Mouse (Mus musculus): ENCODE data around the gene Mapk9.
A peak's percentile ranks its signal among the peaks of the same experiment; 100 is the strongest.

Gene Mapk9

DNA sequence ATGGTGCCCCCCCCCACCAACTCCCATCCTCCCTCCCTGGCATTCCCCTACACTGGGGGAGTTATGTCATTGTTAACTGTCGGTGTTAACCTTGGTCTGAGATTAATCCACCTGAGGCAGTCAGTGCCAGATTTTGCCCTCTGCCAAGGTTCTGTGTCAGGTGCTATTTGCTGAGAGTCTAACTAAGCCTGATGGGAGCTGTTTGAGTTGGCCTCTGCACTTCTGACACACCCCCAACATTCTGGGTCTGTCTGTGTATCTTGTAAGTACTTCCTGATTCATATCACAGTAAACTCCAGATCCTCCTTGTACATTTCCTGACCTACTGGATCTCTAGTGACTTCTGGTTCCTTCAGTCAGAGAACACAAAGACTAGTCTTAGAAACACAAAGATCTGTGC, 5.9 kb upstream of the Mapk9 start:
- DNase-seq (ENCODE audit: low read depth, low spot score) = no peak

DNA sequence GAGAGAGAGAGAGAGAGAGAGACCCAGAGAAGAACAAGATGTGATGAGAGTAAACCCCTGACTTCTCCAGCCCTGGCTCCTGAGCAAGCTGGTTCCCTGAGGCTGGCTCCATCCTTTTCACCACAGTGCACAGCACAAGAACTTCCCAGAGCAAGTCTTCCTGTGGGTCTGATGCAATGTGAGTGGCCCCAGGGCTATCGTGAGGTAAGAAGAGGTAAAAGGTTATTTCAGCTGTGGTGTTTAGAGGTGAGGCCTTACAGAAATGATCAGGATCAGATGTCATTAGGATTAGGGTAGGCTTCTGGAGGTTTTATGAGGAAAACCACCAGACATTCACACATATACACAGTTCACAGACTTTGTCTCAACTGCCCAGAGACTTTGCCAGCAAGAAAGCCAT, 4.7 kb upstream of the Mapk9 start:
- no peak for DNase-seq (ENCODE audit: low read depth, low spot score)

DNA sequence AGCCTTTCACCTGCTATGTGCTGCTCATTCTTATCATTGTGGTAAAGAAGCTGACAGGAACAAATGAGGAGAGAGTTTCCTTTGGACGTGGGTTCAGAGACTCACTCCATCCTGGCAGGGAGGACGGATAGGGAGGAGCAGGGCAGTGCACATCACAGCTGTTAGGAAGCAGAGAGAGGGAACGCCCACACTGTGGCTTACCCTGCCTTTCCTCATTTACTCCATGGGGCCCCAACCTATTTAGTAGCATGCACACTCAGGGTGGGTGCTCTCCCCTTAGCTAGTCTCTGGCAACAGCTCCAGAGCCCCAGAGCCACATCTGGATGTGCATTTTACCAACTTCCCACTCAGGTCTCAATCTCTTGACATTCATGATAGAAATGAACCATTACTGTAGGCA, 3.8 kb upstream of the Mapk9 start:
- no peak for DNase-seq (ENCODE audit: low read depth, low spot score)

DNA sequence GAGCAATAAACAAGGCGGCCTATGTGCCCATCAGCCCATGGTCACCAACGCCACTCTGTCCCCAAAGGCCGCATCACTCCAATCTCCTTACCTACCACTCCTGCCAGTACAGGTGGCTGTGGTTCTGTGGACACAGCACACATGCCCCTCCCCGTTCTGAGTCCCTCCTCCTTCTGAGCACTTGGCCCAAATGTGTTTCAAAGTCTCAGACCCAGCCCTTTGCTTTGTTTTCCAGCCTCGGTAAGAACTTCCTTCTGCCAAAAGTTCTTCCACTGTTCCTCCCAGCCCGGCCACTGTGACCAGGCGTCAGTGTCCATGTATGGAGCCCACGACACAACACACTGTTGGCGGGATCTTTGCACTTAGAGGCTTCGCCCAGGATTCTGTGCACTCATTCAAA, 2.2 kb upstream of the Mapk9 start:
- DNase-seq (ENCODE audit: low read depth, low spot score) = no peak

DNA sequence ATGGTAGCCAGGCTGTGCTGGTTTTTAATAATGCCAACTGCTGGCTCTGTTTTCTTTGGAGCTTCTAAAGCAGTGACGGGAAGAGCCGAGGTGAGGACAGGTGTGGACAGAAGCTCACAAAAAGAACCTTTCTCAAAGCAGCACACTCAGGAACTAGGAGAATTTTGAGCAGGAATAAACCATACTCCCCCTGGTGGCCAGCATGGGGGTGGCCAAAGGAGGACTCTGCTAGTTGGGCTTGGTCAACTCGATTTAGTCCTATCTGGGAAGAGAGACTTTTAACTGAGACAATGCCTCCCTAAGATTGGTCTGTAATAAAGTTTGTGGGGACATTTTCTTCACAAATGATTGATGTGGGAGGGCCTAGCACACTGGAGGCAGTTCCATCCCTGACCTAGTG, 1.6 kb upstream of the Mapk9 start:
- peak; percentile 44 for DNase-seq (ENCODE audit: low read depth, low spot score)

DNA sequence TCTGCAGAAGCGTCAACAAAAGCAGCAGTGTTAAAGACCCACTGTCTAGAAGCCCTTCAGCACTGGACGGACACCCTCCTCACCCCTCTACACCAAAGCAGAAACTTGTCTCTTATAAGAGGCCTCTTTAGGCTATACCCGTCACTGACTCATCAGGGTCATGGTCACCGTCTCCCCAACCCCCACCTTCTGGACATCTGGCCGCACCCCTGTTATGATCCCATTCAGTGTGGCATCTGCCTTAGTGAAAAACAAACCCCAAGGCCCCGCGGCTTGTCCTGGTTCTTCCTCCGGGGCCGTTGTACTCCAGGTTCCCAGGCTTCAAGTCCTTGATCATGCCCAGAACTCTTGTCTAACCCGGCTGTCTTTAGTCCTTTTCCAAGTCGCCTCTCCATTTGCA, 593 bp upstream of the Mapk9 start:
- no peak for DNase-seq (ENCODE audit: low read depth, low spot score)

DNA sequence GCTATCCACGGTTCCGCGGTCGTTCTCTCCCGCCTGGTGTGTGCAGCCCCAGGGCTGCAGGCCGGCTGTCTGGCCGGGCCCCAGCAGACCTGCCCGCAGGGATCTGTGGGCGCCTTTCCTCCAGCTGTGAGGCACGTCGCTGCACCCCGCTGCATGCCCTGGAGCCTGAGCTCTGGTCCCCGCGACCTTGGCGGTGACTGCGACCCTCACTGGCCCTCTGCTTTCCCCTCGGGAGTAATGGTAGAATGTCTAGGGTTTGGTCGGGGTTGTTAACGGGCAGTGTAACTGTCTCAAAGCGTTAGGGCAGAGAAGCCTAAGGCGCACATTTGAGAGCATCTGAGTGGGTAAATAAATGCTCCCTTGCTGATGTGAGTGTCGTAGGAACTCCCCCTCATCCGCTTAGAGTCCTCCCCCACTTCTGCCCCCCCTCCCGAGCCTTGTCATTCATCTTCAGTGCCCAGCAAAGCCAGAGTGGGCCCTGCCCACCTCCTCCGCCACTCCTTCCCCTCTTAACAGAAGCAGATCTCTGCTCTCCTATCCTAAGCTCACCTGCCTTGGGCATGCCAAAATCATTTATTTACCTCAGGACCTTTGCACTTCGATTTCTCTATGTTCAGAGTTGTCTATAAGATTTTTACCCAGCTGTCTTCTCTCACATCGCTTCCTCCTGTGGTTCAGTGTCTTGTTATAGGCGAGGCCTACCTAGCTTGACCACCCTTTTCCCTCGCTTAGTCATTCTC, 690 bp downstream of the Mapk9 start:
- peak; percentile 26 for DNase-seq (ENCODE audit: low read depth, low spot score)

DNA sequence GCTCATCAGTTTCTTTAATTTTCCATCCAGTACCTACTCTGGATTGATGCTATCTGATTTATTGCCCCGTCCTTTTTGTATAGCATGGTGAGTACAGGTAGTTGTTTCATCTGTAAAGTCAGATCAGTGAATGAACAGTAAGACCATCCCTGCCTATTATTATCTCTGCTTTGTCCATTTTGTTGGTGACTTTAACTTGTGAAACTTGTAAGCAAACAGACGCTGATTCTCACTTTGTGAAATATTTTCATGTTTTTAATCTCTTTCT, 1.2 kb downstream of the Mapk9 start:
- no peak for DNase-seq (ENCODE audit: low read depth, low spot score)

DNA sequence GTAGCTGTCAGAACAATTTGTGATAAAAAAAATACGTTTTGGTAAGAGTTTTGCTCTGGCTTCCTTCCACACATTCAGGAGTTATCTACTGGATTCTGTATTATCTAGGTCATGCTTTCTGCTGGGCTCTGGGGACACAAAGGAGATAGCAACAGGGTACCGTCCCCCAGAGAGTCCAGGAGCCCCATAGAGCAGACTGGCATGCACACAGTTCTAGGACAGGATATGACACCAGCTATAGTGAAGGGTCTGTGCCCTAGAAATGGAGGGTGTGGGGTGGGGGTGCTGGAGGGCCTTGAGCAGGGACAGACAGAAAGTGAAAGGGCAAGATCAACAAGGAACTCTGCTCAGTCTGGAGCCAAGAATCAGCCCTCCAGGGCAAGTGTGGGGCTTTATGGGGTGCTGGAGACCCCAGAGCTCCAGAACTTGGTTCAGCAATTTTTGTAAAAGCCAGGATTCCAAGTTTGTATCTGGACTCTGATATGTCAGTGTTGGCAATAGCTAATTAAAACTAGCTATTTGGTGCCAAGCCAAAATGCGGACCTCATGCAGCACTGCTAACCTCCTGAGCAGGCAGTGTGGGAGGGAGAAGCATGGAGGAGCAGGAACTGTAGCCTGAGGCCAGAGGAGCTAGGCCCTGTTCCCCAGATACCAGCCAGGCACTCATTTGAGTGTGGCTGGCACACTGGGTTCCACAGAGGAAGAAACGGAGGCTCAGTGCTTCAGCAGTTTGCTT, 1.7 kb downstream of the Mapk9 start:
- no peak for DNase-seq (ENCODE audit: low read depth, low spot score)

DNA sequence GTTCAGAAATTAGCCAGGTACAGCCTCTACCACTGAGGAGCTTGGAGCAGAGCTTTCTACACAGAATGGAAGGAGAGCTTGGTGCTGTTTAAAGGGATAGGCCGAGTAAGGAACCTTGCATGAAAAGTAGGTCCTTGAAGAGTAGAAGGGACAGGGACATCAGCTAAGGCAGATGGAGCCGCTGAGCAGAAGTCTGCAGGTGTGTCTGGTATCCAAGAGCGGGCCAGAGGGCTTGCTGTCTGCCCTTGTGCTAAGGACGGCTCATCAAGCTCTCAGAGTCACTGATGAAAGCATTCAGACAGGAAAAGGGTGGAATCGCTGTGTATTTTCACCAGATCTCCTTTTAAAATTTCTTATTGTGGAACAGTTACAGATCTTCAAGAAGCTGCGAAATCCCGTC, 3.8 kb downstream of the Mapk9 start:
- DNase-seq (ENCODE audit: low read depth, low spot score) = no peak

DNA sequence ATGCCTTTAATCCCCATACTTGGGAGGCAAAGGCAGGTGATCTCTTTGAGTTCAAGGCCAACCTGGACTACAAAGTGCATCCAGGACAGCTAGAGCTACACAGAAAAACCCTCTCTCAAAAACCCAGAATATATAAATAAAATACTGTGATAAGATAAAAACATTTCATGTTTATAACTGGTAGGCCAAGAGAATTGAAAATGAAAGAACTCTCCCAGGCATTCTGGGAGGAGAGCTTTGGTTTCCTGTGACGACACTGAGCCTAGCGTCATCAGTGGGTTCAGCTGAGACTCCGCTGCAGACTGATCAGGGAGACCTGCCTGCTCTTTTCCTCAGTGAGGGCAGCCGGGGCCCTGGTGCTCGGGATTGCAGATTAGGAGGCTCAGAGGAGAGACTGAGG, 8.6 kb downstream of the Mapk9 start:
- no peak for DNase-seq (ENCODE audit: low read depth, low spot score)

DNA sequence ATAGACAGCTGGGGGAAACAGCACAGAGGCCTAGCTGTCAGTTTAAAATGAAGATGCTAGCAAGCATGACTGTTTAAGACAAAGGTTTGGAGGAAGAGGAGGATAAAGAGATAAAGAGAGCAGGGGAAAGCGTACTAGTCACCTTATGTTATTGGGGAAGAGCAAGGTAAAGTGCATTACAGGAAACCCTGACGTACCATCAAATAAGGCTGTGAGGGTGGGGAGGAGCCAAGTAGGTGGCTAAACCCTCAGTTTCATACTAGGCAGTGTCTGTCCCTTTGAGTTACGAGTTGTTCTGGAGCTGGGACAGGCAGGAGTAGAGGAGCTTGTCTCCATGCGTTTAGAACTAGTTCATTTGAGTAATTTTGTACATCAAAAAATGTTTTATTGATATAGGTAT, 14.6 kb downstream of the Mapk9 start:
- no peak for DNase-seq (ENCODE audit: low read depth, low spot score)

DNA sequence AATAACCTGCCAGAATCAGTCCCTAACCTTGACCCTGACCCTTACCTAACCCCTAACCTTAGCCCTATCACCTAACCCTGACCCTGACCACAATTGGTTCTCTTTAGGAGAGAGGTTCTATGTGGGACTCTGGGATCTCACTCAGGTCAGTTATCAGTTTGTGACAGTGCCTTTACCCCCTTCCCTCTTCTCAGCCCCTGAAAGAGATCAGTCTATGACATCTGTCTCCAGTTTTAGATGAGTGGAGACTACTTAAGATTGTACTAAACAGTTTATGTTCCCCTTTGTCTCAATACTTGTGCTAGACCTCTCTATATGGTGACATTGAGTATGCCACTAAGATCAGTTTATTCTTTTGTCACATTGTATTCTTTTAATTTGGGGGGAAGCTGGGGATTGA, 17.4 kb downstream of the Mapk9 start:
- DNase-seq (ENCODE audit: low read depth, low spot score) = no peak

DNA sequence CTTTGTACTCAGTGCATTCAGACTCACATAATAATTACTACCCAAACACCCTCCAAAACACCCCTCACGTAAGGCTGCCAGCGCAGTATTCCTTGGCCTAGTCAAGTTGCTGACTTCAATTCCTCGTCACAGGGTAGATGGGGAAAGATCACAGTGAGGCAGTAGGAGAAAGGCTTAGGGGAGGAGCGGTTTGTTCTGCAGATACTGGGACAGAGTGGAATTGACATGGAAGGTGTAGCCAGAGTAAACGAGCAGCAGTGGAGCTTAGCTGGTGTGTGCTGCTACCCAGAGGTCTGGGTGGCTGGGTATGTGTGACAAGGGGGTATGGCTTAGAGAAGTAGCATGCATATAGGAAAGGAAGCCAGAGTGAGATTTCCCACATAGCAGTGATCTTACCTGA, 20.8 kb downstream of the Mapk9 start:
- no peak for DNase-seq (ENCODE audit: low read depth, low spot score)

DNA sequence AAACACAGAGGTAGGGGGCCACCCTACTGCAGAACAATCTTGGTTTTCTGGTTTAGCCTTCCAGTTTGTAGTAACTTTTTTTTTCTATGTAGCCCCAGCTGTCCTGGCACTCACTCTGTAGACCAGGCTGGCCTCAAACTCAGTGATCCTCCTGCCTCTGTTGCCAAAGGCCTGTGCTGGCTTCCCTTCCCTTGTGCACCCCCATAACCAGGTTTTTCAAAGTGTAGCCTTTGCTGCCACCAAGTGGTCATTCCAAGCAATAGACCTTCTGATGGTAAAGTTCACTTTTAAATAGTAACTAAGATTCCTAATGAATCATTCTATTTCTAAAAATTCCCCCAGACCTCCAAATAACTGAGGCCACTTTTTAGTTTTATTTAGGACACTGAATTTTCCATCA, 23.2 kb downstream of the Mapk9 start:
- DNase-seq (ENCODE audit: low read depth, low spot score) = no peak

DNA sequence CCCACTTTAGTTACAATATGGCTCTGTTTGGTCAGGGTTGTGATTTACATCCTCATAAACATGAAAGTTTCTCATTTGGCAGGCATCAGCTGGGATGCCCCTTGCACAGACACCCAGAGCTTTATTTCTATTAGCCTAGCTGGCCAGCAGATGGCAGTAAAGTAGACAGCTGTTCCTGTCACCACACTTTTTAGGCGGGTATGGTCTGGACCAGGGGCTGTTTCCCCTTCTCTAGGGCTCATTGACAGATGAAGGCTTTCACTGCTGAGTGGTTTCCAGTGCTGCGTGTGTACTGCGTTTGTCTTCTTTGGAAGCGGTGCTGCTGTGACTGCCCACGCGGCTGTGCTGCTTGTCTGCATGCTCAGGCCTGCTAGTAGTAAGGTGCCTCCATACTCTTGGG, 25.4 kb downstream of the Mapk9 start:
- no peak for DNase-seq (ENCODE audit: low read depth, low spot score)

DNA sequence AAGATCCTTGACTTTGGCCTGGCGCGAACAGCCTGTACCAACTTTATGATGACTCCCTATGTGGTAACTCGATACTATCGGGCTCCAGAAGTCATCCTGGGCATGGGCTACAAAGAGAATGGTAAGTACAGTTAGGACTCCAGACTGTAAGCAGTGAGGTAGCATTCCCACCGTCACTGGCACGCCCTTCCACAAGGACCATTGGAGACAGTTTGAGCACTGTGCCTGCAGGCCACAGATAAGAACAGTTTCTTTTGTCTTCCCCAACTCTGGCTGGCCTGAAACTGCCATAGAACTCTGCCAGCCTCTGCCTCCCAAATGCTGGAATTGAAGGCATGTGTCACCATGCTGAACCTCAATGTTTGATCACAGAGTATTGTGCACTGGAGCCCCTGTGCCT, 26.2 kb downstream of the Mapk9 start:
- no peak for DNase-seq (ENCODE audit: low read depth, low spot score)

DNA sequence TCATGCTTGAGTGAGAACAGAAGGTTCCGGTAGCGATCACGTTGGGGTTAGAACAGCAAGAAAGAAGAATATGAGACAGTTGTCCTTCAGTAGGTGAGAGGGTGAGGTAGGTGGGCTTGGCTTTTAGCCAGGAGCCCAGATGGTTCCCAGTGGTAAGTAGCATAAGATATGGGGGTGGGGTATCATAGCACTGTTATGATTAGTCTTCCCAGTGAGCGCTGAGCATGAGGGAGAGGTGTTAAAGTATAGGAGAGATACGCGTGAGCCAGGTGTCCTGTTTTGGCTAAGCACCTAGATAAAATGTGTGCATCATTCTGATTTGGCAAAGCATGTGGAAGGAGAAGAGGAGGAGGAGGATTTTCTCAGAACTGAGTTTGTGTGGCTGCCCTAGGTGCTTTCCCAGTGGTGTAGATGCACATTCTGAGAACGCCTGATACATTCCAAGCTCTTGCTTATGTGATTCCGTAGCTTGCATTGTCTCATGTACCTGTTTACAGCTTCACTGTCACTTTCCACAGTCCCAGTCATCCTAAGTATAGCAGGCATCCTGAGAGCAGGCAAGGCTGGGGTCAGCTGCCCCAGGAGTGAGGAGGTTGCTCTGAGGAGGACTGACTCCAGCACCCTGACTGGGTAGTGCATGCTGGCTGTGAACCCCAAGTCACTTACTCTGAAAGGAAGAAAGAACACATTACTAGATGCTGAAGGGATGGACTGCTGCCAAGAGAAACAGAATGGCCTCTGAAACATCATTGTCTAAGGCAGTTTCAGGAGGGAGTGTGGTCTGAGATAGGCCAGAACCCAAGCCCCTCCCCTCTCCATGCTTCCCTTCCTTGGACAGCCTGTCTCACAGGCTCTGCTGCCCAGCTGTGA, 30.6 kb downstream of the Mapk9 start:
- DNase-seq (ENCODE audit: low read depth, low spot score) = no peak

DNA sequence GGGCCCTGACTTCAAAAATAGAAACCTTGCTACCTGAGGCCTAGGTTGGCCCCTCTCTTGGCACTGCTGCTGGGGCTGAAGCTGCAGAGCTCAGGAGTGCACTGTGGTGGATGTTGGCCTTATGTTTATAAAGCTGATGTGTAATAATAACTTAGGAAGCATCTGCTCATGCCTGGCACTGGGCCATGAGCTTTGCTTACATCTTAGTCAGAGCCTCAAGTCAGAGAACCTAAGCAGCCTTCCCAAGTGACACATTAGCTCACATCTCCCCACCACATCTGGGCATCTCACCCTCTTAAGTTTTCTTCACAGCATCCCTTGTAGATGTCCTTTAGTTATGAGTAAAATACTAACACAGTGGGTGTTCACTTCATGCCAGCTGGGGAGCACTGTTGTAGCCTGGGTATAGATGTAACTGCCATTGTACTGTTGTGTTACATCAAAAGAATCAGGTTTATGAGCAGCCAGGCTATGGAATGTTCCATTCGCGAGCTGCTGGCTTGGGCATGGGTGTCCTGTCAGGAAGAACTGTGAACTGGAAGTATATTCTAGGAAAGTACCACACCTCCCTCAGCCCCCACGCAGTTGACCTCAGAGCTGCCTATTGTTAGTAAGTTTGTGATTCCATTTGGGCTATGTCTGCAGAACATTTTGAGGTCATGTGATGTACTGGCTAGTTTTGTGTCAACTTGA, 33.5 kb downstream of the Mapk9 start:
- DNase-seq (ENCODE audit: low read depth, low spot score) = no peak

DNA sequence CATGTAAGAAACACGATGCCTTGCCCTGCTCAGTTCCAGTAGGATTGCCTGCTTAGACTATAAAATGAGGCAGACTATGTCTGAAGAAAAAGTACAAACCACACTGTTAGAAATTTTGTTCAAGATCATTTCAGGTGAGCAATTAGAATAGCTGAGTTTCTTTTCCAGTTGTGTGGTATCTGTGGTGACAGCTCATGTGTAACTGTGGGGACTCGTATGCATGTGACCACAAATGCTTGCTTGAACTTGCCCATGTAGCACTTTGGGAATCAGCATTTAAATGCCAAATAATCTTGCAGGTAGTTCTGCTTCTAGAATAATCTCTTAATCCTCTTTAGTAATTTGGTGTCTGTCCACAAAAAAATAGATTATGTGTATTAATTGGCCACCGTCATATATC, 36.8 kb downstream of the Mapk9 start:
- DNase-seq (ENCODE audit: low read depth, low spot score) = no peak

DNA sequence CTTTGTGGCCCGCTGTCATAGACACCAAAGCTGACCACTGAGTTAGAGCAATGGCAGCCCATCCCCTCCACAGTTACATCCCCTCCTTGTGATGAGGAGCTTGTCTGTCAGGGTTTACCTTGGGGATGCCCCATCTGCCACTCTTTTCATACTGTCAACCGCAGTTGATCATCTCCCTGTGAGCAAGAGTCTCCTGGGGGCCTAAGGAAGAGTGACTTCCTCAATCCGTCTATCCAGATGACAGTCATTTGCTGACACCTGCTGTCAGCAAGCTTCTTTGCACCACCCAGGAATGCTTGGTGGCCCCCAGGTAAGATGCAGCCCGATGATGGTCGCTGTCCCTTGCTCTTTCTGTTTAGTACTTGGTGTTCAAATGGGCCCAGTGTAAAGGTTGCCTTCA, 41.9 kb downstream of the Mapk9 start:
- no peak for DNase-seq (ENCODE audit: low read depth, low spot score)

DNA sequence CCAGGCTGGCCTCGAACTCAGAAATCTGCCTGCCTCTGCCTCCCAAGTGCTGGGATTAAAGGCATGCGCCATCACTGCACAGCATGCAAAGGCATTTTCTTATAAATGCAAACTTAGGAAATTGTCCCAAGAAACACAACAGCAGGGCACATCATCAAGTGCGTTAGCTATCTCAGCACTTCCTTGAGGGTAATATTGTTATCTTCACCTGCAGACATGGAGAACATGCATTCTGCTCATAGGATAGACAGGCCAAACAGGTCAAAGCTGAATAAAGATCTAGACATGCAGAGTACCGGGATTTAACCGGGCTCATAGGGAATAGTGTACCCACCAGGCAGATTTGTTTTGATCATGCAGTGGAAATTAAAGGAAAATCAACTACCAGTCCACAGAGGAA, 45.4 kb downstream of the Mapk9 start:
- DNase-seq (ENCODE audit: low read depth, low spot score) = no peak

Measured in c-Kit-negative CD71-positive TER-119-positive erythroid progenitor cells, embryonic 14.5 days (primary cell).